Mouse (Mus musculus) intestine, embryonic 14.5 days (tissue): ENCODE measurements around the gene Hist1h4d. TPM values are rescaled to one million over a fixed set of nuclear protein-coding genes. Genes with fewer than 3 reads are reported as not detected.
A peak's percentile ranks its signal among the peaks of the same experiment; 100 is the strongest.
"Not testable (repeated sequence)": the region's sequence is repeated elsewhere in the genome, so short reads cannot be mapped to it uniquely, and the experiment has no call there.

Experiments
- ATAC-seq: fragments of 200-750 bp; cut with Nextera tagmentation; replicated peaks from 2 replicates; pipeline ENCODE4 v1.8.0; 2017; ENCODE audit warnings: low read depth, moderate number of reproducible peaks, moderate TSS enrichment, moderate library complexity; ENCODE audit not compliant: low FRiP score, low TSS enrichment
- DNase-seq: peaks from one replicate; pipeline ENCODE4 v3.0.0-alpha.2; 2018; ENCODE audit warnings: low spot score
- H3K27ac ChIP-seq: fragments of 300-500 bp; sonication (generic); 2 replicates; pipeline ENCODE4 v1.5.1; 2014; ENCODE audit warnings: low read depth, mild to moderate bottlenecking, control low read depth
- H3K27me3 ChIP-seq: fragments of 300-500 bp; sonication (generic); replicated peaks from 2 replicates; pipeline ENCODE4 v1.6.1; 2014; ENCODE audit warnings: low read length, control low read depth; ENCODE audit not compliant: control insufficient read depth, insufficient read depth
- H3K36me3 ChIP-seq: fragments of 300-500 bp; sonication (generic); 2 replicates; pipeline ENCODE4 v1.6.1; 2014; ENCODE audit warnings: low read length, control low read depth; ENCODE audit not compliant: control insufficient read depth, insufficient read depth
- H3K4me1 ChIP-seq: fragments of 300-500 bp; sonication (generic); replicated peaks from 2 replicates; pipeline ENCODE4 v1.6.1; 2014; ENCODE audit warnings: low read length, control low read depth, mixed read lengths; ENCODE audit not compliant: control insufficient read depth, insufficient read depth
- H3K4me2 ChIP-seq: fragments of 300-500 bp; sonication (generic); 2 replicates; pipeline ENCODE4 v1.6.1; 2014; ENCODE audit warnings: low read length
- H3K4me3 ChIP-seq: fragments of 300-500 bp; sonication (generic); 2 replicates; pipeline ENCODE4 v1.5.1; 2014; ENCODE audit warnings: low read depth, low read length, control low read depth, mixed read lengths
- H3K9ac ChIP-seq: fragments of 300-500 bp; sonication (generic); 2 replicates; pipeline ENCODE4 v1.6.1; 2014; ENCODE audit warnings: mild to moderate bottlenecking, low read length
- H3K9me3 ChIP-seq: fragments of 300-500 bp; sonication (generic); 2 replicates; pipeline ENCODE4 v1.6.1; 2016; ENCODE audit warnings: low read length, control low read depth; ENCODE audit not compliant: control insufficient read depth
- WGBS: fragments of 180-500 bp; shearing (Covaris S2); extraction: QIAGEN DNeasy Blood & Tissue Kit; methylation state at CpG from one replicate; pipeline ENCODE4 v1.1.7; 2014; 5-methylcytosine and 5-hydroxymethylcytosine counted together
- polyA plus RNA-seq: library from polyadenylated mRNA; unstranded; fragments of >200 nt; fragmentation: Nextera tagmentation; extraction: Ambion mirVana; gene quantifications from 2 replicates; pipeline ENCODE4 v1.2.1, GENCODE M21; 2014

Gene Hist1h4d
- 111 and 114 TPM in 2 replicates for polyA plus RNA-seq

DNA sequence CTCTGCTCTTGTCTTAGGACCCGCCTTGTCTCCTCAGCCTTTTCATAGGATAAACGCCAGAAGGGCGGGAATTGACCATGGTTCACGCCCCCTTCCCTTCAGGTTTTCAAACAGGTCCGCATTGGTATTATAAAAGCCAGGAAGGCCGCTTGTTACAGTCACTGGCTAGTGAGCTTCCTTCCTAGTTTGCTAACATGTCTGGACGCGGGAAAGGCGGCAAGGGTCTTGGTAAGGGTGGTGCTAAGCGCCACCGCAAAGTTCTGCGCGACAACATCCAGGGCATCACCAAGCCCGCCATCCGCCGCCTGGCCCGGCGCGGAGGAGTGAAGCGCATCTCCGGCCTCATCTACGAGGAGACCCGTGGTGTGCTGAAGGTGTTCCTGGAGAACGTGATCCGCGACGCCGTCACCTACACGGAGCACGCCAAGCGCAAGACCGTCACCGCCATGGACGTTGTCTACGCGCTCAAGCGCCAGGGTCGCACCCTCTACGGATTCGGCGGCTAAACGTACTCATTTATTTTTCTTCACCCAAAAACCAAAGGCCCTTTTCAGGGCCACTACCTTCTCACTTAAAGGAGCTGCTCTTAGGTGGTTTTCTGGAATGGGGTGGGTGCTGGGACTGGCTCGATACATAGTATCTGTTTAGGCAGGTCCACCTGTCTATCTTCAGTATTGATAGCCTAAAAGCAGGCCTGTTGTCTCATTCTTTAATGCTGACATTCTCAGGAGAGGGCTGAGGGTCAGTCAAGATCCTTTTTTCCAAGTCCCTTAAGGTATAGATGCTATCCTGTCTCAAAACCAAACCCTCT, at the start of gene Hist1h4d:
Gene Hist1h4d (plus strand): TSS at position 191 of the 811 bp plus-strand sequence.
- no peaks in the 10 kb centered on the region for H3K27me3 ChIP-seq
- H3K36me3 ChIP-seq, result no peaks in the 10 kb centered on the region
- ATAC-seq (peak; percentile 88), DNase-seq (peak; percentile 100)
- whole genome bisulfite sequencing, result under 1% methylated on average over 43 of the region's 43 CpGs
- H3K4me2 ChIP-seq, result peak within 1 kb of the TSS; percentile 73
- H3K9ac ChIP-seq, result peak within 1 kb of the TSS; percentile 81
- peaks cover 28% of the 10 kb centered on the region for H3K4me1 ChIP-seq
- peak within 1 kb of the TSS; percentile 46 for H3K4me3 ChIP-seq
- H3K9me3 ChIP-seq, result no peaks in the 10 kb centered on the region
- H3K27ac ChIP-seq, result peak within 1 kb of the TSS; percentile 99

DNA sequence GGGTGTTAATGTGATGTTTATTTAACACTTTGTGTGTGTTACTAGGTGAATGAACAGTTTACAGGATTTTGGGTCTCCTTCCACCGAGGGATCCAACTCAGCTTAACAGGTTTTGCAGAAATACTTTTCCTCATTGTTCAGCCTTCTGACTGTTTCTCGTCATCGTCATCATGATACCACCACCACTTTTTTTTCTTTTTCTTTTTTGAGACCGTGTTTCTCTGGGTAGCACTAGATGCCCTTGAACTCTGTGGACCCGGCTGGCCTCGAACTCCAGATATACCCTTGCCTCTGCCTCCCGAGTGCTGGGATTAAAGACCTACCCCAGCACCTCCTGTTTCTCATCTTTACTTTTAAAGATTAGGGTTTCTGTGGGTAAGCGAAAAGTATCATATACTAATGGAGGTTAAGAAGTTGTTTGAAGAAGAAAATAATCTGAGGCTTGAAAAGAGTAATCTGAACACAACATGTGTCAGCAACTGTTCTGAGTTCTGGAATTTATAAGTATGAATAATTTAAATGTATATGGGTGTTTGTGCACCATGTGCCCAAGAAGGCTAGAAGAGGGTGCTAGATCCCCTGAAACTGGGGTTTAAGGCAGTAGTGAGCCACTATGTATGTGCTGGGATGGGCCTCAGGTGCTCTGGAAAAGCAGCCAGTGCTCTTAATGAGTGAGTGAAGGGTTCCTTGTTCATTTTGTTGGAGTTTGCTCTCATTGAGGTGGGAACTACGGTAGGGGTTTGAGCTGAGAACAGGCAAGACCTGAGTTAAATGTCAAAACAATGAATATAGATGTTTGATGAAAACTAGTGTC, 48.9 kb upstream of the Hist1h4d start:
- Histone ChIP-seq H3K4me3 (peak overlapping the region; percentile 54), H3K27ac (peak overlapping the region; percentile 99), H3K4me2 (peak overlapping the region; percentile 70), H3K9ac (peak overlapping the region; percentile 89), H3K4me1 (peaks cover 24% of the 10 kb centered on the region), H3K9me3 (no peaks in the 10 kb centered on the region), H3K36me3 (no peaks in the 10 kb centered on the region), H3K27me3 (no peaks in the 10 kb centered on the region)
- 15% methylated on average over 9 of the region's 9 CpGs for WGBS
- DNase-seq (peak; percentile 51), ATAC-seq (no peak)

DNA sequence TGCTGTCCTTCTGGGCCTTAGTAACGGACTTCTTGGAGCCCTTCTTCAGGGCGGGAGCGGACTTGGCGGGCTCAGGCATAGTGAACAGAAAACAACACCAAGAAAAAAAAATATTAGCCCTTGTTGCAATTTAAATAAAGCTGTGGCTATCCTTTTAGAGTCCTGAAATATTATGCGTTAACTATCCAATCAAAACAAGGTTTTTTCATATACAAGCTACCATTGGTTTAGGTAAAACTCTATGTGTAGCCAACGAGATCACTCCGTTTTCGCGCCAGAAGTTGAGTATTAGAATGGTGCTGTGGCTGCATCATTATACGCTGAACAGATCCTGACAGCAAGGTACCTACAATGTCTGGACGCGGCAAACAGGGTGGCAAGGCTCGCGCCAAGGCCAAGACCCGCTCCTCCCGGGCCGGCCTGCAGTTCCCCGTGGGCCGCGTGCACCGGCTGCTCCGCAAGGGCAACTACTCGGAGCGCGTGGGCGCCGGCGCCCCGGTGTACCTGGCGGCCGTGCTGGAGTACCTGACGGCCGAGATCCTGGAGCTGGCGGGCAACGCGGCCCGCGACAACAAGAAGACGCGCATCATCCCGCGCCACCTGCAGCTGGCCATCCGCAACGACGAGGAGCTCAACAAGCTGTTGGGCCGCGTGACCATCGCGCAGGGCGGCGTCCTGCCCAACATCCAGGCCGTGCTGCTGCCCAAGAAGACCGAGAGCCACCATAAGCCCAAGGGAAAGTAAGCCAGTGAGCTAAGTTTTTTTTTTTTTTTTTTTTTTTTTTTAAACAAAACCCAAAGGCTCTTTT, 47.6 kb upstream of the Hist1h4d start, which contains the start of gene Hist1h2af:
Gene Hist1h2af (plus strand): TSS at position 347 of the 808 bp plus-strand sequence.
- H3K9me3 ChIP-seq, H3K36me3 ChIP-seq, H3K27me3 ChIP-seq: not testable (repeated sequence)
- ATAC-seq (peak; percentile 38), DNase-seq (peak; percentile 85)
- Histone ChIP-seq H3K4me1 (peaks cover 24% of the 10 kb centered on the region), H3K27ac (peak within 1 kb of the TSS; percentile 99), H3K4me2 (peak within 1 kb of the TSS; percentile 70), H3K4me3 (peak within 1 kb of the TSS; percentile 54), H3K9ac (peak within 1 kb of the TSS; percentile 92)
- WGBS, result under 1% methylated on average over 26 of the region's 53 CpGs

DNA sequence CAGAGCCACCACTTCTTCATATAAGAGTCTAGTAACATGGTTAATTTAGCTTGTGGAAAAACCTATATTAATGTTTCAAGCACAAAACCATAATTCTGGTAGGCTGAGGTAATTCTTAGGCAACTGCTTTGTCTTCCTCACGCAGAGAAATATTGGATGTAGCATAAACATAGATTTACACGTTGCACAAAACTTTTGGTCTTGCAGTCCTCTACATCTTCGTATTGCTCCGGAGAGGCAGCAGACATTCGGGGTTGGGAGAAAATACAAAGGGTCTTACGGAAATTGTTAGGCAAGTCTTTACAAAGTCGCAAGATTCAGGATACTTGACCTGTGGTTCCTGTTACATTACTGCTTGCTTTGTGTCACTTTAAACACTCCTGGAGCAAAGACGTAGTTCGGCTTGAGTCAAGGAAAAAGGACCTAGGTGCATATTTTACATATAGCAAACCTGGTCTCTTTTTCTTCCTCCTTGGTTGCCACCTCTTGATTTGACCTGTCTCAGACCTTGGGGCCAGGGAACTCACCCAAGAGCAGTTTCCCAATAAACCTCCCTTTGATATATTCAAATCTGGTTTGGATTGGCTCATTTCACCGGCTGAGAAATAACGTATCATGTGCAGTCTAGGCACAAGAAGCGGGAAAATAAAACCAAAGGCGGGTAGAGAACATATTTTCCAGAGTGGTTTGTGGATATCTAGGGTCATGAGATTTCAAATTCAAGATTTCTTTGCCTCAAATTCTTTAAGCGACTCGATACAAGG, 46.8 kb upstream of the Hist1h4d start:
- WGBS, result under 1% methylated on average over 15 of the region's 15 CpGs
- ATAC-seq (no peak), DNase-seq (peak; percentile 75)
- peak overlapping the region; percentile 54 for H3K4me3 ChIP-seq
- peak overlapping the region; percentile 99 for H3K27ac ChIP-seq
- no peaks in the 10 kb centered on the region for H3K9me3 ChIP-seq
- H3K4me2 ChIP-seq, result peak overlapping the region; percentile 70
- peak overlapping the region; percentile 92 for H3K9ac ChIP-seq
- H3K4me1 ChIP-seq, result peaks cover 17% of the 10 kb centered on the region
- no peaks in the 10 kb centered on the region for H3K27me3 ChIP-seq
- no peaks in the 10 kb centered on the region for H3K36me3 ChIP-seq

DNA sequence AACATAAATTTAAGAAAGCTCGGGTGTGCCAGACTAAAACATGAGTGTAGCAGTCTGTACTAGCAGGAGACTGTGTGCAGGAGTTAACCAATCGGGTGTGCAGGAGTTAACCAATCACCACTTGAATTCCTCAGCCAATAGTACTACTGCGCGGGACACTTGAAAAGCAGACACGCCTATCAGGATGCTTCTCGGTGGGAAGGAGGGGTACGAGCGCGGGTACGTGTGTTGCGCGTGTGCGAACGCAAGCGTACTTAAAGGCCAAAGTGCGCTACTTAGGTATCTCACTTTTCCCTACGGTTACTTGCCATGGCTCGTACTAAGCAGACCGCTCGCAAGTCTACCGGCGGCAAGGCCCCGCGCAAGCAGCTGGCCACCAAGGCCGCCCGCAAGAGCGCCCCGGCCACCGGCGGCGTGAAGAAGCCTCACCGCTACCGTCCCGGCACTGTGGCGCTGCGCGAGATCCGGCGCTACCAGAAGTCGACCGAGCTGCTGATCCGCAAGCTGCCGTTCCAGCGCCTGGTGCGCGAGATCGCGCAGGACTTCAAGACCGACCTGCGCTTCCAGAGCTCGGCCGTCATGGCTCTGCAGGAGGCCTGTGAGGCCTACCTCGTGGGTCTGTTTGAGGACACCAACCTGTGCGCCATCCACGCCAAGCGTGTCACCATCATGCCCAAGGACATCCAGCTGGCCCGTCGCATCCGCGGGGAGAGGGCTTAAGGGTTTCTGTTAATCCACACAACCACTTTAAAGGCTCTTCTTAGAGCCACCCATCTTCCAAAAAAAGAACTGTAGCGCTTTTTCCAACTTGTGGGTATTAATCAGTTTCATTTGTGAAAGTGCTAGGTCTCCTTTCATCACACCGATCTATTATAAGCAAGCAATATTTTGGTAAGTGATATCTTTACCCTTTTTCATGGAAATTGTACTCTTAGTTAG, 46.0 kb upstream of the Hist1h4d start, which contains the start of gene Hist1h3g:
Gene Hist1h3g (plus strand): TSS at position 286 of the 939 bp plus-strand sequence.
- under 1% methylated on average over 45 of the region's 62 CpGs for WGBS

DNA sequence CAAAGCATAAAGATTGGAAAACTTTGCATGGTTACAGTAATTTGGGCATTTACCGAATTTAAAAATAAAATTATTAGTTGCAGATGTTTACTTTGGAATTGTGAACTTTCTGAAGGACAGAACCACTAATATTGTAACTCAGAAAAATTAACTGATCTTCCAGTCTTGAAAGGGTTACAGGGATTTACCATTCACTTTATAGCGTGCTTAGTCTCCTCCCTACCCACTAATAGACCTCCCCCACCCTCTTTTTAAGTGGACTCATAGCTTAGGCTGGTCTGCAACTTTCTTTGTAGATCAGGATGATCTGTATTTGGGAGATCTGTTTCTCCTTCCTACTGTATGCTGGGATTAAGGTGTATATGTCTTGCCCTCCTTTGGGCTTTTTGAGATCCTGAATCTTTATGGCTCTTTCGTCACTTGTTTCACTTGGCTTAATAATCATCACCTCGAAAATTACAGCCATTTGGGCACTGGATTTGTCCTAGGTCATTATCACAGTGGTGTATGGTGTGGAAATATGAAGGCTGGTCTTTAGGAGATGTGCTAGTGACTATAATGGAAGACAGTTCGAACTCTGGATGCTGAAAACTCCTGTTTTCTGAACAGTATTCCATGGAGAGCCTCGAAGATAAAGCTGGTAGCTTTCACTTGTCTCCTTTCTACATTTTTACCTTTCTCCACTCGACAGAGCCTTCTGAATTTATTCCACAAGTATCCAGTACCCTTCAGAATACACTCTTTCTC, 45.1 kb upstream of the Hist1h4d start:
- Histone ChIP-seq H3K36me3 (no peaks in the 10 kb centered on the region), H3K4me3 (peak overlapping the region; percentile 54), H3K4me1 (peaks cover 16% of the 10 kb centered on the region), H3K4me2 (peak overlapping the region; percentile 70), H3K9me3 (no peaks in the 10 kb centered on the region), H3K27ac (peak overlapping the region; percentile 99), H3K27me3 (no peaks in the 10 kb centered on the region), H3K9ac (peak overlapping the region; percentile 92)
- ATAC-seq (no peak), DNase-seq (peak; percentile 52)
- 16% methylated on average over 7 of the region's 7 CpGs for WGBS

More for the DNA sequence above, 46.0 kb upstream of the Hist1h4d start, which contains the start of gene Hist1h3g:
- DNase-seq (peak; percentile 92), ATAC-seq (peak; percentile 89)
- Histone ChIP-seq H3K27ac (peak within 1 kb of the TSS; percentile 99), H3K9ac (peak within 1 kb of the TSS; percentile 92), H3K4me1 (peaks cover 16% of the 10 kb centered on the region), H3K4me2 (peak within 1 kb of the TSS; percentile 70), H3K4me3 (peak within 1 kb of the TSS; percentile 54)
- not testable (repeated sequence) for H3K9me3 ChIP-seq, H3K27me3 ChIP-seq, H3K36me3 ChIP-seq
